Mouse (Mus musculus) spleen, postnatal 10 days (tissue): ENCODE results near the gene Adamtsl2.

ENCODE experiments used
- DNase-seq, 2 experiments: peaks; one replicate each; pipeline ENCODE4 v3.0.0; 2021 to 2022; ENCODE audit warnings: low spot score in 2 of 2

Adamtsl2 gene

DNA sequence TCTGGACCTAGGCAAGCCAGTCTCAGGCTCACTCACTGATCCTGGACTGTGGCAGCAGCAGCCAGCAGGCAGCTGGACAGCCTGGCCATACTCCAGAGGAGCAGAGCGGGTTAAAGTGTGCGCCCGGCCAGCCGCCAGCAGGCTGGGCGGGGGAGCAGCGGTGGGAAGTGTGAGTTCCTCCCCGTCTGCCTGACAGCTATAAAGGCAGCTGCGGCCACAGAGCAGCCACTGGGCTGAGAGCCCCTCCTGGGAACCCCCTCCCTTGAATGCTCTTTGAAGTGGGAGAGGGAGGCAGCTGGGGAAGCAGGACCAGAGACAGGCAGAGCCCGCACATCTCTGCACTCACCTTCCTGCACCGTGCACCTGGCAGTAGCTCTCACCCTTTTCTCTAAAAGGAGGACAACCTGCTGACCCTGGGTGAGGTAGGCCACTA is at the start of gene Adamtsl2:
TSS of gene Adamtsl2 (plus strand) at position 228 of the 433 bp plus-strand sequence.
- DNase-seq: peak; percentile 14 to 50

DNA sequence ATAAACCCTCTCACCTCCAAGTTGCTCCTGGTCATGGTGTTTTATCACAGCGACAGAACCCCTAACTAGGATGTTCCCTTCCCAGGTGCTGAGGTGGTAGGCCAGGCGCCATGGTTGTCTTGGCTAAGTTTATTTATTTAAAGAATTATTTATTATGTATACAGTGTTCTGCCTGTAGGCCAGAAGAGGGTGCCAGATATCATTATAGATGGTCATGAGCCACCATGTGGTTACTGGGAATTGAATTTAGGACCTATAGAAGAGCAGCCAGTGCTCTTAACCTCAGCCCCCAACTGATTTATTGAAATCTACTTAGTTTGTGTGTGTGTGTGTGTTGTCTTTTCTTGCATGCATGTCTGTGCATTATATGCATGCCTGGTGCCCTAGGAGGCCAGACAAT is 46.8 kb upstream of the Adamtsl2 start:
- DNase-seq: no peak

DNA sequence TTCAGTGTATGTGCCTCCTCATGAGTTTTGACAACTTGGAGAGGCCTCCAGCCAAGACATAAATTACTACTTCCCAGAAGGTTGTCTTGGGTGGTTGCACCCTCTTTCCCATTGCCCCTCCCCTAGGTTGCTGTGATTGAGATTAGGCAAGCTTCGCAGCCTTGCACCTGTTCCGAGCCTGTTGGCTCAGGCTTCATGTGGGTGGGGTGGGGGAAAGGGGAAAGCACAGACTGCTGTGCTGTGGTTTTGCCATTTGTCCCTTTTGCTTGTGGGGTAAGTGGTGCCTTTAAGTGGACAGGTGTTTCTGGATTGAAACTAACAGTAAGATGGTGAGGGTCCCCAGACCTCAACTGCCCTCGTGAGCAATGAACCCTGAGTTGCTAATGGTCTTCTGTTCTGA is 43.2 kb upstream of the Adamtsl2 start:
- no peak for DNase-seq

DNA sequence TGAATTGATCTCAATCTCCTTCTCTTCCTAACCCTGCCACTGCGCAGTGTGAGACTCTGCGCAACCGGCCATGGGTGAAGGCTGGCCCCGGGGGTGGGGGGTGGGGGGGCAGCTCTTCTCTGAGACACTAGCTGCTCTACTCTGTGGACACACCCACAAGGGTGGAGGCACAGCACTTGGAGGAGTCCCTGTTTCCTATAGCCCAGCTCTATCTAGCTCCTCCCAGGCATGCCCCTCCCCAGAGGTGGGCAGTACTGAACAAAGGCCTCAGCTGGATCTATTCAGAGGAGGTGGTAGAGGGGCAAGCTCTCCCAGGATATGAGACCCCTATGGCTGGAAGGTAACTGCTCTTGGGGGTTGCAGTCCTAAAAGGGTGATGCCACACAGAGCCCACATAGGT is 42.2 kb upstream of the Adamtsl2 start:
- DNase-seq: no peak

DNA sequence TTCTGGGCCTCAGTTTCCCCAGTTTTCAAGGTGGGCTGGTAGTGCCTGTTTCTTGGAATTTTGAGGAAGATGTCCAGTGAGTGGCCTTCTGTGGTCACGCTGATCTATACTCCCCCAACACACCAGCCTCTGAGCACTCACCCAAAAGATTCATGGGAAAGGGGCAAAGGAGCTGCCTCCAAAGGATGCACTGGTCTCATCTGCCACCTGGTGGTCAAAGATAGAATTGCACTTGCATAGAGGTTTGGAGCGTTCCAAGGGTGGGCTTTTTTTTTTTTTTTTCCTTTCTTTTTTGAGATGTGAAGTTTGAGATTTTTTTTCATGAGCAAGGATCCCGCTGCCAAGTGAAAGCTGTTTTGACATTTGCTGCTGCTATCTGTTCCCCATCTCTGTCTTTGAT is 40.6 kb upstream of the Adamtsl2 start:
- peak; percentile 57 to 77 for DNase-seq

DNA sequence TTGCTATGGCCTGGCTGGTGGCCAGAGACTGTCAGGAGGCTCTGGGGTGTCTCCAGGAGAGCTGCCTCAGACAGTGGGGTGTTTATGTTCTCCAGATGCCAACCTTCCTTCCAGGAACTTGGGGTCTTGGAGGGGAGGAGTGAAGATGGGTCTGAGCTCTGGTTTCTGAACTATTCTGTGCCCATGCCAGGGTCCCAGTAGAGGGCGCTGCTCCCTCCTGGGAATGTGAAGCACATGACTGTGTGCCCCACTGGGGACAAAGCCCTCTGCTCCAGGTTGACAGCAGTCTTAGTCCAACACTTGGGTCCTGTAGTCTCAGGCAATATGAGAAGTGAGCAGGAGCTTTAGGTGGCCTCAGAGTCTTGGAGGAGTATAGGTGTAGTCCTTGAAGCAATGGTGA is 39.9 kb upstream of the Adamtsl2 start:
- peak in 1 of 2 experiments; percentile 52 for DNase-seq

DNA sequence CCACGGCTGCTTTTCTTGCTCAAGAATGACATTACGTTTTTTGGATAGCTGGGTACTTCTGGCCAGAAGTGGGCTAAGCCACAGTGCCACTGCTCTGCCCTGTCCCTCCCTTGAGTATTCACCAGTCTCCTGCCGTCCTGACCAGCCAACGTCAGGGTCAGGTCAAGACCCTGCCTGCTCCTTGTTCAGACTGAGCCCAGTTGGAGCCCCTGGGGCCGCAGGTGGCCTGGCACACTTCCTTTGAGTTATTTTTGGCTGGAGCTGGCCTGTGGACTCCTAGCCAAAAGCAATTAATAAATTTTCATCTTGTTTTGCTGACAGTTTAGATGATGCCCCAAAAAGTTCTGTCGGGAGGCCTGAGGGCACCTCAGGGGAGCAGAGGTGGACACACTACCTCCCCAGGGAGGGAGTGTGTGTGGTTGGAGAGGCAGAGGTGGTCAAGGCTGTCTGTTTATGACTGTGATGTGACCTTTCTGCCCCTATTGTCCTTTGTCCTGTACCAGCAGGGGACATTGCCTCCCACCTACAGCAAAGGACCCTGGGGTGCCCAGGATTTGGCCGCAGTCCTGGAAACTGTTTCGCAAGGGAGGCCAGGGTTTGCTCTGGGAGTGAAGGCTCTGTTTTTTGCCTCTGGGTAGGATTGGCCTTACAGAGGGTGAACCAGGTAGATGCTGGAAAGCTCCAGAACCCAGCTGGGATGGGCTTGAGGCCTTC is 36.9 kb upstream of the Adamtsl2 start:
- no peak for DNase-seq

DNA sequence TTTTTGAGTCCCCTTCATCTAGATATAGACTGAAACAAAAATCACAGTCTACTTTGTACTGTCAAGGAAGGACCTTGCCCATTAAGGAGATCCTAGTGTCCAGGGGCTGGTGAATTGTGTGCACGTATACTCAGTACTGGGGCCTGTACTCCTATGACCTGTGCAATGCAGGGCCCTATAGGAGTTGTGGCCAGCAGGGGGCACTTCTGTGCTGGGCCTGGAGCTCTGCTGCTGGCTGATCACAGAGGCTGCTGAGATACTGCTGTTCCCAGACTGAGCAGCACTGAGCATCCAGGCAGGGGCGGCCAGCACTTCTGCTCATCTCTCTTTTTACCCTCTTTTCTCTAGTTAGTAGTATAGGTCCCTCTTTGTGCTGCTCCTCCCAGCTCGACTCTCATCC is 35.7 kb upstream of the Adamtsl2 start:
- peak; percentile 40 to 81 for DNase-seq

DNA sequence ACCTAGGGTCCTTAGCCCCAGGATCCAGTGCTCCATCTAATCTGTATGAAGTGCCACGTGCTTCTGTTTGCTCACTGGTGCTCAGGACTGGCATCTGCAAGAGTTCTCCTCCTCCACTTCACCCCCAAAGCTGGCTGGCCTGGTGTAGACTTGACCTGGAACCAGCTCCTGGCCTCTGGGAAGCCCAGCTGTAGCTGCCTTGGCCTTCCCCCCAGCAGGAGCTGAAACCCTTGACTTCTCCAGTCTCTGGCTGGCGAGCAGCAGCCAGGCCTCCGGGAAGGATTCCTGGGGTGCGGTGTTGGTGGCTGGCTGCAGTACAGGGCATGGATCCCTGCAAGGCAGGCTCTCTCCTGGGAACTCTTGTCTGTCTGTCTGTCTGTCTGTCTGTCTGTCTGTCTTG is 35.0 kb upstream of the Adamtsl2 start:
- no peak for DNase-seq

DNA sequence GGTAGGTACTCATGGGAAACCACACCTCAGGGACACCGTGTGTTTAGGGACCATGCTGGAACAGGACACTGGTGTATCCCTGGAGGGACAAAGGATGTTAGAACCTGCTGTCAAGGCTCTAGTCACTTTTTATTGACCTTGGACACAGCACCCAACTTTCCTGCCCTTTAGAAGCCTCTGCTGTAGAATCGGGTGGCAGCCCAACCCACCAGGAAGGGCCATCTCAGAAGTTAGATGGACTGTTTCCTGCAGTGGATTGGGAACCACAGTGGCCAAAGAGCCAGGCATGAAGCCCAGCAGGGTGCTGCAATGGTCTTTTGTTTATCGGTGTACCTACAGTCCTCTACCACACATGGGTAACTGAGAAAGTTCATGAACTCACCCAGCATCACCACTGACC is 34.5 kb upstream of the Adamtsl2 start:
- DNase-seq: no peak

DNA sequence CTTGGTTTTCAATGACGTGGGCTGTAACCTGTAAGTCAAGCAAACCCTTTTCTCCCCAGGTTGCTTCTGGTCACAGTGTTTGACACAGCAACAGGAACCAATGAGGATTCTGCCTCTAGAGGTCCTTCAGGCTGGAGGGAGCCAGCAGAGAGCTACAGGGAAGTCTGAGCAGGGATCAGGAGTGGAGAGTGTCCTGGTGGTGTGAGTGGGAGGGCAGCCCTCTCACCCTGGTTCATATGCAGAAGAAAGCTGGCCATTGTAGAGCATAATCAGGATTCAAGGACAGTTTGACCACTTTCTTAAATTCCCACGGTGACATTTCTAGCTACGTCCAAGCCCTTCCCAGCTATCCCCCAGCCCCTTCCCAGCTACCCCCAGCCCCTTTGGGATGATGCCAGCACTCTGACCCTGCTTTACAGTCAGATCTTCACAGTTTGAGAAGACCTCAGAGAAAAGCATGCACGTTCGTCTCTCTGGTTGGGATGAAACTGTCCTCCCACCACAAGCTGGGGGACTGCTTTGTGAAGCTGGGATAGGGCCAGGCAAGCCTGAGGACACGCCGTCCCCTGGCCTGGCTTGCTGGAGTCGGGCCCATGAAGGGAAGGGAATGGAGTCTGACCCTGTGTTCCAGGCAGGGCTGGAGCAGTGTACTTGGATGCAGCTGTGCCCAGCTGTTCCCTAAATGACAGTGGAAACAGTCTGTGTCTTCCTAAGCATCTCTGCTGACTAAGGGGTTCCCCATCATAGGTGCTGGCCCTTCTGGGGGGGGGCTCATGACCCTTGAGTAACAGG is 33.0 kb upstream of the Adamtsl2 start:
- DNase-seq: no peak

DNA sequence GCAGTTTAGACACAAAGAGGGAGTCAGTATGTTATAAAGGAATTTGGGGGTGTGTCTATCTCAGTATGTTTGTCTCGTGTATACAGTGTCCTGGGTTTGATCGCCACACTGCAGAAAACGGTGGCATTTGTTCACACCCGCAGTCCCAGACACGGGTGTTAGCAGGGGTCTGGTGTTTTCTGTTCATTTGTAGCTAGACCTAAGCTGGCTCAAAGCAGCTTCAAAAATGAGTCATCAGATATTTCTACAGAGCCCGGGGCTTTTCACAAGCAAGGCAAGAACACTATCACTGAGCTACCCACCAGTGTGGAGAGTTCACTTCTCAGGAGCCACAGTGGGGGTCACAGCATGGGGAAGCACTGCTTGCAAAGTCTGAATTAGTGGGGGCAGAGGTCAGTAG is 29.8 kb upstream of the Adamtsl2 start:
- no peak for DNase-seq

DNA sequence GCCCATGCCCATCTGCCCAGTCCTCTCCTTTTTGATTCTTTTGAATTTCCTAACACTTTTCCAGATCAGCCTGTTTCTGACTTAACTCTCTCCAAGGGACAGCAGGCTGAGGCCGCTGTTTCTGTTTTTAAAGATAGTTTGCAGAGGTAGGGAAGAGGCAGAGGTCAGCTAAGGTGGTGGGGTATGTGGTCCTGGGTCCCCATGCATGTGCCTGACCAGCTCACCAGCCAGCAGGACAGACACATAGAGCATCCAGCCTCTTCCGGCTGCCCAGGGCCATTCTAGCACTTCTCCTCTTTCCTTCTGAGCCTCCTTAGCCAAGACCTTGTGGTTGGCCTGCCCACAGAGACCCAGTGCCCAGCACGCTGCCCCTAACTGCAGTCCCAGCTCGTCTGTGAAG is 20.9 kb upstream of the Adamtsl2 start:
- DNase-seq: no peak

DNA sequence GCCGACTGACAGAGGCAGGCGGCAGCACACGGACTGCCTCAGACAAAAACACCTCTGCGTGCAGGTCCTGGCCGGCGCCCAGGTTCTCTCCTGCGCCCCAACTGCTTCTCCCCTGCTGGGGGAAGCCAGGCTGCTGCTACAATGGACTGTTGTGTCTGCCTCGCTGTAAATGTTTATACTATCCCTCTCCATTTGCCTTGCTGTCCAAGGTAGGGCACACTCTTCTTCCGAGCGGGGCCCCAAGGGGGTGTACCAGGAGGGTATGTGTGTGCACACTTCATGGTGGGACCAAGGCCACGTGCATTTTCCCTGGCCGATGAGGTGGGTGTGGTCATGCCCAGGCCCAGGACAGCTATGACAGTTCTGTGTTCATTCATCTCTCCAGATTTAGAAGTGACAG is 20.4 kb upstream of the Adamtsl2 start:
- DNase-seq: no peak

DNA sequence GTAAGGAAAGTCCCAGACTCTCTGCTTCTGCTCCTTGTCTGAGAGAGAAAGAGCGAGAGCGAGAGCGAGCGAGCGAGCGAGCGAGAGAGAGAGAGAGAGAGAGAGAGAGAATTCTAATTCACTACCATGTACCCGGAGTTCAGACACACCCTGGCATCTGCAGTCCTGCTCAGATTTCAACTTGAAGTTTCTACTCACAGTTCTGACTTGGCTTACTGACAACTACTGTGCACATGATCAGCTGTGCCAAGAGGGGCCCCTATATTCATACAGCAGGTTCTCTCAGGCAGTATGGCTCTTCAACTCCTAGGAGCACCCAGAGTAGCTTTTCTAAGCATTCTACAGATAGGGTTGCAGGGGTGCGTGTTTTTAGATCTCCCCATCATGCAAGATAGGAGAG is 20.0 kb upstream of the Adamtsl2 start:
- no peak for DNase-seq

DNA sequence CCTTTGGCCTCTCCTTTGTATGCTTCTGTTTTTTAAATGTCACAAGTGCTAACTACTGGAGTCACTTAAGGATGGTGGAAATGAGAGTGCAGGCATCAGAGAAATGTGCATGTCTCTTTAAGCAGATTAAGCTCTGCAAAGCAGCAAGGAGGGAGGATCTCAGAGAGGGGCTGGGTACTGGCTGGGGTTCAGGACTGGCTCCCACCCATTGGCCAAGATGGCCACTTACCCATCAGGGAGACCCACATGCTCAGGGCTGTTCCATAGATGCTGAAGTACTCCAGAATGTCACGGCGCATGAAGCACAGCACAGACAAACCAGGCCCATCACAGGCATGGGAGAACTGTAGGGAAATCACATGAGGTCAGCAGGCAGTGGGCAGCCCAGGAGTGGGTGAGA is 12.1 kb upstream of the Adamtsl2 start:
- DNase-seq: no peak

DNA sequence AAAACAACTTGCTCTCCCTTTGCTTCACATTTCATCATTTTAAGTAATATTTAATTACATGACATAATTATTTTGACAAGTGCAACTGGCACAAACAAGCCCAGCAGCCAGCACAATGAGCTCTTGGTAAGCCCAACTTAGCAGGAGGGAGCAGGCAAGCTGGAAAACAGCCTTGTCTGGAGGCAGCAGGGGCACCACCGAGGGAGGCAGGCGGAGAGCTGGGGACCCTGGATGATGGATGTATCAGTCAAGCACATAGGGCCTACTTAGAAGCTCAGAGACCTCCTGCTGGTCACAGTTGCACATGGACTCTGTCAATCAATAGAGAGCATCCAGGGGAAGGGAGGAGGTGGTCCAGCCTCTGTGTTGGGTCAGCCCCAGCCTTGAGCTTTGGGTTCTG is 11.2 kb upstream of the Adamtsl2 start:
- no peak for DNase-seq

DNA sequence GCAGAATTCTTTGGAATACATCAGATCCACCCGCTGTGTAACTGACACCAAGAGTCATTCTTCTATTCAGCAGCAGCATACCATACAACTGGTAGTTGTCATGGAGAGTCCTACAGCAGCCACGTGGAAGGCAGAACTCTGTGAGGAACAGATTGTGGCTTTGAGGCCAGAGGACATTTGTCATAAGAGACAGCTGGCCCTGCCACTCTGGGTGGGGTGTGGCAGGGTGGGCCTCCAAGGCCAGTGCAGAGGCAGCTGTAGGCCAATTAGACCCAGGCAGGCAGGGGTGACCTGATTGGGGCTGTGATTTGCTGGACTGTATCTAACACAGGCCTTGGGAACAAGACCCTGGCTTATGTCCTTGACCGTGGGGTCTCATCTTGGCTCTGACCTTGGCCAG is 9.5 kb upstream of the Adamtsl2 start:
- no peak for DNase-seq

DNA sequence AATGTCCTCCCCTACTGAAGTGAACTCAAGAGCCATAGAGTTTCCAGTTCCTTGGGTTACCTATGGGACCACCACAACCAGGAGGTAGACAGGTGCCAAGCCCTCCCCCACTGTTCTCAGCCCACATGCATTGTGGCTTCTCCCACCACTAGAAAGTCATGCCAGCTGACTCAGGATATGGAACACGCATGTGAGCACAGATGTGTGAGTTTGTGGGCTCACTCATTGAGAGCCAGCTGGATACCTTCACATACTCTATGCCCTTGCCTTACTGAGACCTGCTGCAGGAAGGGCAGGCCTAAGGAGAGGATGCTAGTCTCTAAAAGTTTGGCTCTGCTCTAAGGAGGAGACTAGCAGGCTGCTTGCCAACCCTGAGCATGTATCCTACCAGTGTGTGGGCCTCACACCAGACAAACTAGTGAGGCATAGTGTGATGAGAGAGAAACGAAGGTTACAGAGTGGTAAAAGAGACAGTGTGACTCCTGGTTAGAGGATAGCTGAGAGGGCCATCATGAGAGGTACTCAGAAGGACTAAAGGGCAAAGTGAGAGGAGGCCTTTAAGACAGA is 8.8 kb upstream of the Adamtsl2 start:
- no peak for DNase-seq

DNA sequence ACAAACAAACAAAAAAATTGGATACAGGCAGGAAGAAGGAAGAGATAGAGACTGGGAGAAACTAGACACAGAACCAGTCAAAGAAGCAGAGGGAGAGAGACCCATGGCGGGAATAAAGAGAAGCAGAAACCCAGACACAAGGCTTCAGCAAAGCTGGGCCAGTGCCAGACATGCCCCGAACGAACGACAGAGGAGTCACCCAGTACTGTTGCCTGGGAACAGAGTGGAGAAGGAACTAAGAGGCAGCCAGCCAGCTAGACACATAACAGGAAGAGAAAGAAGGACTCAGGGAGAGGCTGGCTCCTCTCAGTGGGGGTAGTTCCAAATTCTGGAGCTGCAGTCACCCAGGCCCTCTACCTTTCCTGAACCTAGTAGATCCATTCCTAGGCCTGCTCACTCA is 8.0 kb upstream of the Adamtsl2 start:
- peak in 1 of 2 experiments; percentile 51 for DNase-seq

DNA sequence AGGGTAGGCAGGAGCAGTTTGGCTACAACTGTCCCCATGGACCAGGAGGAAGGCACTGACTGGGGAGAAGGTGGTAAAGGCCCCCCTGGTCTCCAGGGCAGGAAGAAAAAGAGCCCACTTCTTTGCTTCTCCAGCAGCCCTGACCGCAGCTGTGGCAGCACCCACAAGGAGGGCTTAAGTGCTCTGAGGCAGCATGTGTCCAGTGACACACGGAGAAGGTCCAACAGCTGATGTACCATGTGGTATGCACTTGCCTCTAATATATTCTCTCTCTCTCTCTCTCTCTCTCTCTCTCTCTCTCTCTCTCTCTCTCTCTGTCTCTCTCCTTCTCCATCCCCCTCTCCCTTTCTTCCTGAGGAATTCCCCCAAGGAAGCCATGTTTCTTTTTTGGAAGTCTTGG is 7.2 kb upstream of the Adamtsl2 start, which contains the start of gene Mymk:
TSS of gene Mymk (minus strand) at position 202 of the 400 bp plus-strand sequence.
- no peak for DNase-seq

DNA sequence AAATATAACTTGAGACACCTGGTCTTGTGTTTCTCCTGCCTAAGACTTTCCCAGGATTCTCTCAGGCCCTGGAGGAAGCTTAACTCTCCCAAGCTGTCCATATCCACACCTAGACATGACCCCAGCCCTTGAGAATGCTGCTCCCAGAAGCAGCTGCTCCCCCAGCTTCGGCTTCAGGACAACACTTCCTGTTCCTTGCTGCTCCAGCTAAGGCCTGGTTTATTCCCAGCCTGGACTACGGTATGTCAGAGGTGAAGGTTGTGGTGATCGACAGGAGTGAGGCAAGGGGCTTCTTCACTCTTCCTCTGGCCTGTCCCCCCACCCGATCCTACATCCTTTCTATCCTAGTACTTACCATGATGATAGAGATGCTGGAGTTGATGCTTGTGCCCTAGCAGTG is 5.8 kb upstream of the Adamtsl2 start:
- DNase-seq: no peak

DNA sequence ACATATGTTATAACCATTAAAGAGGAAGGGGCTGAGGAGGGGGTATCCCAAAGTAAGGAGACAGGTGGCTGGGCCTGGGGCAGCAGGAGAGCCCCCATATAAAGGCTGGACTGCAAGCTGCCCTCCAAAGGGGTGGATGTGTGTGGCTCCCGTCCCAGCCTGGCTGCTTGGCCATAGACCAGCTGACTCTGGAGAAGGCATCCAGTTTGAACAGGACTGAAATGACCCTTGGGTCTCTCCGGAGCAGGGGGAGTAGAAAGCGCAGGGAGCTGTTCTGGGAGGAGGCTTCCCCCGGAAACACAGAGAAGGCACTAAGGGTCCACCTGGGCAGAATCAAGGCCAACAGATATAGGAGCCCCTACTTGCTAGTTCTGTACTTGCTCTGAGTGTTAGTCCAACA is 4.4 kb upstream of the Adamtsl2 start:
- no peak for DNase-seq
